Mouse (Mus musculus): ENCODE data around the gene Fam172a. TPM values are rescaled to one million over a fixed set of nuclear protein-coding genes. Genes with fewer than 3 reads are reported as not detected.

Fam172a gene
- polyA plus RNA-seq, 1 experiment, result 6.1 TPM

- H3K27ac ChIP-seq (ENCODE audit: insufficient read depth, low read depth, low read length), result no peak overlapping the region
- TF ChIP-seq CTCF (IDR thresholded peaks at IDR 0.05; ENCODE audit: extremely low read depth, insufficient read length, insufficient replicate concordance, low read depth, low read length) (no peak), POLR2A (IDR thresholded peaks at IDR 0.05; ENCODE audit: low read depth, low read length) (no peak)
- H3K4me1 ChIP-seq (ENCODE audit: control insufficient read depth, insufficient read depth, insufficient read length, low read length), result no peaks in the 10 kb centered on the region
- peaks cover 48% of the 10 kb centered on the region for H3K27me3 ChIP-seq (ENCODE audit: control insufficient read depth, insufficient read depth, low read length)
- H3K4me3 ChIP-seq (ENCODE audit: low read depth, low read length), result peak overlapping the region; percentile 1; the same call in 1 of the 2 replicates
- no peaks in the 10 kb centered on the region for H3K36me3 ChIP-seq (ENCODE audit: control insufficient read depth, insufficient read depth, low read length)
- WGBS, result 6% methylated on average over 12 of the region's 12 CpGs
These were observed 507.8 kb downstream of the Fam172a start for GRCm38 (mm10) chr13:78209611-78210028.

GRCm38 (mm10) chr13:78210029-78210747, 508.4 kb downstream of the Fam172a start:
- Histone ChIP-seq H3K27me3 (ENCODE audit: control insufficient read depth, insufficient read depth, low read length) (peaks cover 46% of the 10 kb centered on the region), H3K36me3 (ENCODE audit: control insufficient read depth, insufficient read depth, low read length) (no peaks in the 10 kb centered on the region), H3K27ac (ENCODE audit: insufficient read depth, low read depth, low read length) (no peak overlapping the region), H3K4me3 (ENCODE audit: low read depth, low read length) (peak overlapping the region; percentile 1; the same call in 1 of the 2 replicates), H3K4me1 (ENCODE audit: control insufficient read depth, insufficient read depth, insufficient read length, low read length) (no peaks in the 10 kb centered on the region)
- no peak for TF ChIP-seq CTCF (IDR thresholded peaks at IDR 0.05; ENCODE audit: extremely low read depth, insufficient read length, insufficient replicate concordance, low read depth, low read length)
- no peak for TF ChIP-seq POLR2A (IDR thresholded peaks at IDR 0.05; ENCODE audit: low read depth, low read length)
- 3% methylated on average over 38 of the region's 38 CpGs for WGBS

GRCm38 (mm10) chr13:78210748-78211089, 508.9 kb downstream of the Fam172a start:
- H3K27ac ChIP-seq (ENCODE audit: insufficient read depth, low read depth, low read length), result no peak overlapping the region
- WGBS, result 11% methylated on average over 13 of the region's 13 CpGs
- TF ChIP-seq POLR2A (IDR thresholded peaks at IDR 0.05; ENCODE audit: low read depth, low read length), result no peak
- TF ChIP-seq CTCF (IDR thresholded peaks at IDR 0.05; ENCODE audit: extremely low read depth, insufficient read length, insufficient replicate concordance, low read depth, low read length), result no peak
- H3K36me3 ChIP-seq (ENCODE audit: control insufficient read depth, insufficient read depth, low read length), result no peaks in the 10 kb centered on the region
- H3K4me1 ChIP-seq (ENCODE audit: control insufficient read depth, insufficient read depth, insufficient read length, low read length), result no peaks in the 10 kb centered on the region
- H3K4me3 ChIP-seq (ENCODE audit: low read depth, low read length), result no peak overlapping the region
- H3K27me3 ChIP-seq (ENCODE audit: control insufficient read depth, insufficient read depth, low read length), result peaks cover 46% of the 10 kb centered on the region

- WGBS, result 22% methylated on average over 14 of the region's 14 CpGs
- TF ChIP-seq POLR2A (IDR thresholded peaks at IDR 0.05; ENCODE audit: low read depth, low read length) (no peak), CTCF (IDR thresholded peaks at IDR 0.05; ENCODE audit: extremely low read depth, insufficient read length, insufficient replicate concordance, low read depth, low read length) (no peak)
- Histone ChIP-seq H3K36me3 (ENCODE audit: control insufficient read depth, insufficient read depth, low read length) (no peaks in the 10 kb centered on the region), H3K4me3 (ENCODE audit: low read depth, low read length) (no peak overlapping the region), H3K27ac (ENCODE audit: insufficient read depth, low read depth, low read length) (no peak overlapping the region), H3K27me3 (ENCODE audit: control insufficient read depth, insufficient read depth, low read length) (peaks cover 46% of the 10 kb centered on the region), H3K4me1 (ENCODE audit: control insufficient read depth, insufficient read depth, insufficient read length, low read length) (no peaks in the 10 kb centered on the region)
These were observed 509.6 kb downstream of the Fam172a start for GRCm38 (mm10) chr13:78211231-78212010.

- WGBS, result 42% methylated on average over 15 of the region's 15 CpGs
- peaks cover 45% of the 10 kb centered on the region for H3K27me3 ChIP-seq (ENCODE audit: control insufficient read depth, insufficient read depth, low read length)
- H3K27ac ChIP-seq (ENCODE audit: insufficient read depth, low read depth, low read length), result no peak overlapping the region
- TF ChIP-seq POLR2A (IDR thresholded peaks at IDR 0.05; ENCODE audit: low read depth, low read length), result no peak
- no peak for TF ChIP-seq CTCF (IDR thresholded peaks at IDR 0.05; ENCODE audit: extremely low read depth, insufficient read length, insufficient replicate concordance, low read depth, low read length)
- no peaks in the 10 kb centered on the region for H3K36me3 ChIP-seq (ENCODE audit: control insufficient read depth, insufficient read depth, low read length)
- H3K4me1 ChIP-seq (ENCODE audit: control insufficient read depth, insufficient read depth, insufficient read length, low read length), result no peaks in the 10 kb centered on the region
- H3K4me3 ChIP-seq (ENCODE audit: low read depth, low read length), result no peak overlapping the region
These were observed 510.3 kb downstream of the Fam172a start for GRCm38 (mm10) chr13:78212111-78212510.

- no peak overlapping the region for H3K4me3 ChIP-seq (ENCODE audit: low read depth, low read length)
- no peaks in the 10 kb centered on the region for H3K4me1 ChIP-seq (ENCODE audit: control insufficient read depth, insufficient read depth, insufficient read length, low read length)
- no peak for TF ChIP-seq POLR2A (IDR thresholded peaks at IDR 0.05; ENCODE audit: low read depth, low read length)
- no peak for TF ChIP-seq CTCF (IDR thresholded peaks at IDR 0.05; ENCODE audit: extremely low read depth, insufficient read length, insufficient replicate concordance, low read depth, low read length)
- 65% methylated on average over 2 of the region's 2 CpGs for WGBS
- peaks cover 38% of the 10 kb centered on the region for H3K27me3 ChIP-seq (ENCODE audit: control insufficient read depth, insufficient read depth, low read length)
- H3K27ac ChIP-seq (ENCODE audit: insufficient read depth, low read depth, low read length), result no peak overlapping the region
- no peaks in the 10 kb centered on the region for H3K36me3 ChIP-seq (ENCODE audit: control insufficient read depth, insufficient read depth, low read length)
These were observed 511.3 kb downstream of the Fam172a start for GRCm38 (mm10) chr13:78213155-78213554.

GRCm38 (mm10) chr13:78215223-78215622, 513.4 kb downstream of the Fam172a start:
- no peaks in the 10 kb centered on the region for H3K4me1 ChIP-seq (ENCODE audit: control insufficient read depth, insufficient read depth, insufficient read length, low read length)
- H3K4me3 ChIP-seq (ENCODE audit: low read depth, low read length), result no peak overlapping the region
- no peak overlapping the region for H3K27ac ChIP-seq (ENCODE audit: insufficient read depth, low read depth, low read length)
- H3K36me3 ChIP-seq (ENCODE audit: control insufficient read depth, insufficient read depth, low read length), result no peaks in the 10 kb centered on the region
- 45% methylated on average over 2 of the region's 2 CpGs for WGBS
- peaks cover 20% of the 10 kb centered on the region for H3K27me3 ChIP-seq (ENCODE audit: control insufficient read depth, insufficient read depth, low read length)
- TF ChIP-seq CTCF (IDR thresholded peaks at IDR 0.05; ENCODE audit: extremely low read depth, insufficient read length, insufficient replicate concordance, low read depth, low read length), result no peak
- no peak for TF ChIP-seq POLR2A (IDR thresholded peaks at IDR 0.05; ENCODE audit: low read depth, low read length)

Data from small intestine, adult 2 months (tissue).